Mouse (Mus musculus): ENCODE measurements around the gene Kcnq1.

DNA sequence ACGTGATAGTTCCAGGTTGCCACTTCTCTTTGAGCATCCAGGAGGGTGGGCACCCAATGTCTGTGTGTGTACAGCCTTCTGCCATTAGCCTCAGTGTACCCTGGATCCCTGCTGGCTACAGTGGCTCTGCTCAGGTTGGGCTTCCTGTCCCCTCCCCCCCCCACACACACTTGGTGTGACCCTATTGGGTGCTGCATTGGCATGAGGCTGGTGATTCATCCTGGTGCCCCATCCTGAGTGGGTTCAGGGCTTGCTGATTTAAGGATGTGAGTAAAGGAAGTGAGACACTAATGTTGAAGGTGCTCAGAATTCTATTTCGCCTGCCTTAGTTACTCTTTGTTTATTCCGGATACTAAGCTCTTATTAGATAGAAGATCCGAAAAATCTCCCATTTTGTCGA, 26.7 kb downstream of the Kcnq1 start:
- TF ChIP-seq GATA1 (IDR thresholded peaks at IDR 0.05; ENCODE audit: borderline replicate concordance, low read length) (no peak), FLI1 (IDR thresholded peaks at IDR 0.05; ENCODE audit: low read length) (no peak)
